Mouse (Mus musculus): ENCODE measurements around the gene Gm3239.
"Not testable (repeated sequence)": the region's sequence is repeated elsewhere in the genome, so short reads cannot be mapped to it uniquely, and the experiment has no call there.

Gene Gm3239

DNA sequence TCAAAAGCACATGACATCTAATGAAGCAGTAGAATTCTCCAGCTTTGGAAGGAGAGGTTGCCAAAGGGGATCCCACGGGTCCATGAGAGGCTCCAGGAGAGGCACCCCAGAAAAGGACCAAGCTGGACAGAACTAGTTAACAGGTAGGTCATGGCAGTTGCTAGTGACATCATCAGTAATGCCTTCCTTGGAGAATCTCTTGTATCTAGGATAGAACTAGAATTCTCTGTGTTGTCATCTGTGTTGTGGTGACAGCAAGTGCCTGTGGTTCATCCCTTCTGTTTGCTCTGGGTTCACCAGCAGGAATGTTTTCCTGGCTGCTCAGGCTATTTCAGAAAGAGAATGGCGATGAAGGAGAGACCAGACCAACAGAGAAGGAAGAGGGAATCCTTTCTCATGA, at the start of gene Gm3239:
TSS of gene Gm3239 (plus strand) at position 301 of the 400 bp plus-strand sequence.
- in situ Hi-C loops (cut with MboI; ENCODE audit: low sequenced_read_pairs) = not testable (repeated sequence)

DNA sequence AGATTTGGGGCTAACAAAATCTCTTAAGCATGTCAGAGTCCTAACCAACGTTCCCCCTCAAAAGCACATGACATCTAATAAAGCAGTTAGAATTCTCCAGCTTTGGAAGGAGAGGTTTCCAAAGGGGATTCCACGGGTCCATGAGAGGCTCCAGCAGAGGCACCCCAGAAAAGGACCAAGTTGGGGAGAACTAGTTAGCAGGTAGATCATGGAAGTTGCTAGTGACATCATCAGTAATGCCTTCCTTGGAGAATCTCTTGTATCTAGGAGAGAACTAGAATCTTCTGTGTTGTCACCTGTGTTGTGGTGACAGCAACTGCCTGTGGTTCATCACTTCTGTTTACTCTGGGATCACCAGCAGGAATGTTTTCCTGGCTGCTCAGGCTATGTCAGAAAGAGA, 31.9 kb upstream of the Gm3239 start, which contains the start of gene Gm8159:
TSS of gene Gm8159 (plus strand) at position 301 of the 400 bp plus-strand sequence.
- in situ Hi-C loops (cut with MboI; ENCODE audit: low sequenced_read_pairs) = not testable (repeated sequence)

DNA sequence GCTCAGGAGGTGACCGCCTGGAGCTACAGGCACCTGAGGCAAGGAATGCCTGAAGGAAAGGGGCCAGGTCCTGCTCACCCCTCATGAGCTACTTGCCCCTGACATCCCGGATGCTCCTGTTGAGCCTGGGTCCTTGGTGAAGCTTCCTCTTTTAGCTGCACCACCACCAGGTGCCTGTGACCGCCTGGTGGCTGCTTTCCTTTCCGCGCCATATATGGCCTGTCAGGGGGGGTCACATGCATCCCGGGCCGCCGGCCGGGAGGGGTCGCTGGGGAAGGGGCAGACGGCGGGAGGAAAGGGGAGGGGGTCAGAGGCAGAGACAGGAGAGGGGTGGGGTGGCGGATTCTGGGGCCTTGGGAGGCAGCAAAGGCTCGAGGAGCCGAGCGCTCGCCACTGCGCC, 14.7 kb upstream of the Gm3239 start:
- in situ Hi-C loops (cut with MboI; ENCODE audit: low sequenced_read_pairs) = not testable (repeated sequence)

DNA sequence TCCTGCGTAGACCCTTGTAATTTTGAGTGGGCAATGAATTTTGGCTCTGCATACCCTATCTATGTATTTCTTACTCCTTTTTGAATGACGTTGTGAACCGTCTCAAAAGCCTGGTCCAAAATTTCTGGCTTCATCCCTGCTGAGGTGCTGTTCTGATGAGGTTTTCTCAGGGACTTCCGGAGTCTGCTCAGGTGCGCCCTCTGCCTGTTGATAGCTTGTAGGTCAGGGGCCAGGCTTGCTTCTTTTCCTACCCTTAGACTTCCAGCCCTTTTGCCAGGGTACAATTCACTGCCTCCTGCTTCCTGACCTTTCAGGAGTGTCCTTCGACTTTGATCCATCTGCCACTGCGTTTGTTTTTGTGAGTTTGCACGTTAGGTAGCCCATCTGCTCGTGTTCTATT, 13.7 kb upstream of the Gm3239 start:
- in situ Hi-C loops (cut with MboI; ENCODE audit: low sequenced_read_pairs) = not testable (repeated sequence)

DNA sequence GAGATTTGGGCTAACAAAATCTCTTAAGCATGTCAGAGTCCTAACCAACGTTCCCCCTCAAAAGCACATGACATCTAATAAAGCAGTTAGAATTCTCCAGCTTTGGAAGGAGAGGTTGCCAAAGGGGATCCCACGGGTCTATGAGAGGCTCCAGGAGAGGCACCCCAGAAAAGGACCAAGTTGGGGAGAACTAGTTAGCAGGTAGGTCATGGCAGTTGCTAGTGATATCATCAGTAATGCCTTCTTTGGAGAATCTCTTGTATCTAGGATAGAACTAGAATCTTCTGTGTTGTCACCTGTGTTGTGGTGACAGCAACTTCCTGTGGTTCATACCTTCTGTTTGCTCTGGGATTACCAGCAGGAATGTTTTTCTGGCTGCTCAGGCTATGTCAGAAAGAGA, 44.9 kb downstream of the Gm3239 start, which contains the start of gene Gm7876:
TSS of gene Gm7876 (plus strand) at position 301 of the 400 bp plus-strand sequence.
- in situ Hi-C loops (cut with MboI; ENCODE audit: low sequenced_read_pairs) = not testable (repeated sequence)

Measured in CH12F3 (cell line).